13 mouse cellular contexts compared by ENCODE assay signal in genomic region chr3:86809646-86810045, GRCm38 (mm10).
A peak's percentile ranks its signal among the peaks of the same experiment; 100 is the strongest.
DNase-seq lines count a peak whose midpoint lies in the region; ATAC-seq lines count a peak whose summit lies in the region.
"Had no signal": no experiment of that assay in that cellular context is flagged by ENCODE, and none has a peak within 500 bp of the region (broad histone marks: within the 10 kb centered on the region; RNA-seq: fewer than 3 reads in every experiment).

No protein-coding gene starts in this region.

- peaks cover 51% of the 10 kb centered on the region for H3K36me3 ChIP-seq in hindbrain, embryonic 13.5 days
- H3K36me3 ChIP-seq in hindbrain, embryonic 11.5 days (ENCODE audit: control insufficient read depth, insufficient read depth, low read length): no peaks in the 10 kb centered on the region
- H3K36me3 ChIP-seq in midbrain, embryonic 16.5 days (ENCODE audit: control insufficient read depth, insufficient read depth, low read length): peaks cover 10% of the 10 kb centered on the region
- no peaks in the 10 kb centered on the region; the same call in 1 of the 2 replicates for H3K36me3 ChIP-seq in midbrain, embryonic 11.5 days (ENCODE audit: control insufficient read depth, insufficient read depth, low read length)
- H3K36me3 ChIP-seq in limb, embryonic 10.5 days: no peaks in the 10 kb centered on the region

- no peak overlapping the region for H3K4me2 ChIP-seq in hindbrain, embryonic 13.5 days
- no peak overlapping the region for H3K4me2 ChIP-seq in hindbrain, embryonic 11.5 days (replicated peaks; ENCODE audit: low read depth, low read length)
- H3K4me2 ChIP-seq in midbrain, embryonic 16.5 days (ENCODE audit: low read length): no peak overlapping the region
- H3K4me2 ChIP-seq in midbrain, embryonic 11.5 days: no peak overlapping the region

- H3K4me1 ChIP-seq in hindbrain, embryonic 13.5 days (replicated peaks): peaks cover 15% of the 10 kb centered on the region; the same call in 1 of the 2 replicates
- H3K4me1 ChIP-seq in hindbrain, embryonic 11.5 days (replicated peaks; ENCODE audit: control insufficient read depth, insufficient read depth, low read length): no peaks in the 10 kb centered on the region
- H3K4me1 ChIP-seq in midbrain, embryonic 16.5 days (ENCODE audit: control insufficient read depth, insufficient read depth, low read length): peaks cover 6% of the 10 kb centered on the region
- H3K4me1 ChIP-seq in midbrain, embryonic 11.5 days (ENCODE audit: control insufficient read depth, insufficient read depth, low read length): no peaks in the 10 kb centered on the region
- peaks cover 19% of the 10 kb centered on the region; the same call in 1 of the 2 replicates for H3K4me1 ChIP-seq in limb, embryonic 10.5 days

- H3K9ac ChIP-seq in hindbrain, embryonic 13.5 days: no peak overlapping the region
- no peak overlapping the region for H3K9ac ChIP-seq in hindbrain, embryonic 11.5 days (ENCODE audit: low read depth, low read length)
- H3K9ac ChIP-seq in midbrain, embryonic 16.5 days (ENCODE audit: low read depth, low read length): no peak overlapping the region
- no peak overlapping the region for H3K9ac ChIP-seq in midbrain, embryonic 11.5 days (ENCODE audit: low read length)

- WGBS in hindbrain, embryonic 13.5 days: 59% methylated on average over 2 of the region's 2 CpGs
- WGBS in hindbrain, embryonic 11.5 days: 72% methylated on average over 2 of the region's 2 CpGs
- WGBS in midbrain, embryonic 16.5 days: 59% methylated on average over 2 of the region's 2 CpGs
- WGBS in midbrain, embryonic 11.5 days: 80% methylated on average over 2 of the region's 2 CpGs
- 67% methylated on average over 2 of the region's 2 CpGs for WGBS in limb, embryonic 10.5 days

- H3K27ac ChIP-seq in hindbrain, embryonic 13.5 days: peak overlapping the region; percentile 36; the same call in 1 of the 2 replicates
- H3K27ac ChIP-seq in hindbrain, embryonic 11.5 days (ENCODE audit: low read depth, low read length): no peak overlapping the region
- peak overlapping the region; percentile 54; the same call in 1 of the 2 replicates for H3K27ac ChIP-seq in midbrain, embryonic 16.5 days (ENCODE audit: low read length)
- no peak overlapping the region; the same call in 1 of the 2 replicates for H3K27ac ChIP-seq in midbrain, embryonic 11.5 days (ENCODE audit: low read depth, low read length)
- peak overlapping the region; percentile 56 for H3K27ac ChIP-seq in limb, embryonic 10.5 days

- no peak for ATAC-seq in hindbrain, embryonic 13.5 days (ENCODE audit: low FRiP score)
- no peak for ATAC-seq in hindbrain, embryonic 11.5 days (ENCODE audit: low FRiP score)
- ATAC-seq in midbrain, embryonic 16.5 days: no peak
- ATAC-seq in midbrain, embryonic 11.5 days (ENCODE audit: low FRiP score): no peak

- no peaks in the 10 kb centered on the region for H3K9me3 ChIP-seq in hindbrain, embryonic 13.5 days
- H3K9me3 ChIP-seq in hindbrain, embryonic 11.5 days (ENCODE audit: control insufficient read depth, low read length): no peaks in the 10 kb centered on the region
- no peaks in the 10 kb centered on the region for H3K9me3 ChIP-seq in midbrain, embryonic 16.5 days (replicated peaks; ENCODE audit: control insufficient read depth, low read length, poor library complexity, severe bottlenecking)
- H3K9me3 ChIP-seq in midbrain, embryonic 11.5 days (ENCODE audit: control insufficient read depth, low read length): no peaks in the 10 kb centered on the region
- no peaks in the 10 kb centered on the region for H3K9me3 ChIP-seq in limb, embryonic 10.5 days (replicated peaks)

- H3K4me3 ChIP-seq in hindbrain, embryonic 13.5 days: no peak overlapping the region
- H3K4me3 ChIP-seq in hindbrain, embryonic 11.5 days (ENCODE audit: low read depth, low read length): no peak overlapping the region
- no peak overlapping the region for H3K4me3 ChIP-seq in midbrain, embryonic 16.5 days (ENCODE audit: low read depth, low read length)
- no peak overlapping the region for H3K4me3 ChIP-seq in midbrain, embryonic 11.5 days (ENCODE audit: low read depth, low read length)
- H3K4me3 ChIP-seq in limb, embryonic 10.5 days: no peak overlapping the region

- H3K27me3 ChIP-seq in hindbrain, embryonic 13.5 days: no peaks in the 10 kb centered on the region
- H3K27me3 ChIP-seq in hindbrain, embryonic 11.5 days (ENCODE audit: control insufficient read depth, insufficient read depth, low read length): no peaks in the 10 kb centered on the region
- H3K27me3 ChIP-seq in midbrain, embryonic 16.5 days (ENCODE audit: control insufficient read depth, insufficient read depth, low read depth, low read length): no peaks in the 10 kb centered on the region
- H3K27me3 ChIP-seq in midbrain, embryonic 11.5 days (ENCODE audit: control insufficient read depth, insufficient read depth, low read length): no peaks in the 10 kb centered on the region
- no peaks in the 10 kb centered on the region for H3K27me3 ChIP-seq in limb, embryonic 10.5 days (ENCODE audit: low read depth, poor library complexity, severe bottlenecking)

- DNase-seq in hindbrain, embryonic 11.5 days (ENCODE audit: low spot score): no peak
- DNase-seq in midbrain, embryonic 11.5 days (ENCODE audit: low spot score, missing footprints): no peak
- DNase-seq in limb, embryonic 10.5 days (ENCODE audit: low spot score): no peak
- DNase-seq in right cerebral cortex, postnatal 4 days: no peak
- DNase-seq in kidney, adult 8-10 months: no peak
- DNase-seq: gastrocnemius, postnatal 25 days; kidney, postnatal 14 days; layer of hippocampus, postnatal 36 days; lung, adult 18-20 months; retina, postnatal 1 day; thymus, adult 2 months had no signal

Comparison
In these comparisons a context has a peak if more than half of its experiments do, and no peak if none do; other contexts are left out.
1. H3K27ac ChIP-seq: peak in hindbrain, embryonic 13.5 days (single experiment), midbrain, embryonic 16.5 days (single experiment) and limb, embryonic 10.5 days (single experiment); none in hindbrain, embryonic 11.5 days (single experiment) and midbrain, embryonic 11.5 days (single experiment).